Mouse (Mus musculus): ENCODE results near the gene Ncbp2.

DNA sequence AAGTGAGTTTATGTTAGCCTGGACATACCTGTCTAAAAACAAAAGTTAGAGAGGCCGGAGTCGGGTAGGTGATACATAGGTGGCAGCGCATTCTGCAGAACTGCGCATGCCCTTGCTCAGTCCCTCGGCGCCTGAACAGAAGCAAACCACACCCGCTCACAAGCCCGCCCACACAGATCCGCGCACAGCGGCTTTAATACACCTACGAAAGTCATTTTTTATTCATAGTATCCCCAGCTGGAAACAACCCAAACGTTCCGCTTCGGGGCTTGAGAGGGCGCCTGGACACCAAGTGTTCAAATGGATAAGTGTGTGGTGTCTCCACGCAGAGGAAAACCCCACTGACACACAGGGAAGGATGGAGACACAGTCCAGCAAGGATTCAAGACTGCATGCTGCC, 17.0 kb upstream of the Ncbp2 start:
- no peak for TF ChIP-seq CTCF (IDR thresholded peaks at IDR 0.05; ENCODE audit: low read depth, low read length)
- TF ChIP-seq POLR2A (IDR thresholded peaks at IDR 0.05; ENCODE audit: borderline replicate concordance, low read depth, low read length) = no peak

All from bone marrow macrophage, adult 2 months (primary cell).